ENCODE assay signal across 32 mouse cellular contexts in the genomic region with DNA sequence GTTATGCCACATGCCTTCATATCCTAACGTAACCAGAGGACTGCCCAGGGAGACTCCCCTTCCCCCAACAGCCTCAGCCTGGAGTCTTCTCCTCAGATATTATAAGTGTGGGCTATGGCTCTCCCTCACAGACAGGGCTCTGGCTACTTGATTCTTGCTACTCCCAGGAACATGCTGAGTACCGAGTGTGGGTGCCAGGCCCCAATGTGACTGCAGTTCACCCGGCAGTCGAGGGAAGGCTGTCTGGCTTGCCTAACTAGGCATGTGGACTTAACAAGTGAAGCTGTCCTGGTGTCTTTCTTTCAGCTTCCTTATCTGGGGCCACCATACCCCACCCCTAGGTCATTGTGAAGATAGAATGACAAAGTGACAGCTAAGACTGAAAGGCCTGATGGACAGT. TPM values are rescaled to one million over a fixed set of nuclear protein-coding genes. Genes with fewer than 3 reads are reported as not detected.
"Had no signal": no experiment of that assay in that cellular context is flagged by ENCODE, and none has a peak within 500 bp of the region (broad histone marks: within the 10 kb centered on the region; RNA-seq: fewer than 3 reads in every experiment).

No protein-coding gene starts in this region.

- H3K4me3 ChIP-seq: kidney, embryonic 15.5 days; left cerebral cortex, adult 2 months; midbrain, embryonic 12.5 days; neural tube, embryonic 12.5 days; neural tube, embryonic 15.5 days had no signal

- H3K9ac ChIP-seq: kidney, embryonic 15.5 days; liver, embryonic 14.5 days; midbrain, embryonic 12.5 days; neural tube, embryonic 12.5 days; neural tube, embryonic 15.5 days had no signal

- H3K27me3 ChIP-seq: neural tube, embryonic 12.5 days had no signal

- H3K4me2 ChIP-seq: kidney, embryonic 15.5 days; liver, embryonic 11.5 days; midbrain, embryonic 12.5 days; neural tube, embryonic 12.5 days; neural tube, embryonic 15.5 days had no signal

- H3K27ac ChIP-seq: kidney, embryonic 15.5 days; left cerebral cortex, adult 2 months; liver, embryonic 14.5 days; midbrain, embryonic 12.5 days; neural tube, embryonic 12.5 days; neural tube, embryonic 15.5 days; stomach, postnatal 0 days had no signal

- H3K9me3 ChIP-seq: kidney, embryonic 15.5 days; midbrain, embryonic 12.5 days; neural tube, embryonic 12.5 days; neural tube, embryonic 15.5 days had no signal

- DNase-seq: kidney, adult 11 months; kidney, adult 8-10 months; kidney, postnatal 10 days; kidney, postnatal 36 days; lung, adult 2 months; lung, postnatal 14 days; lung, postnatal 4 days; right cerebral cortex, adult 18-20 months; right cerebral cortex, postnatal 14 days; right cerebral cortex, postnatal 4 days; thymus, adult 2 months; thymus, postnatal 25 days had no signal

RNA-seq across cellular contexts. Expression of a gene that starts 5.0 kb away (rescaled TPM):
- total RNA-seq: left cerebral cortex, adult 2 months; left cerebral cortex, postnatal 10 days; left cerebral cortex, postnatal 36 days had no signal
- polyA plus RNA-seq: limb, embryonic 11.5 days; liver, embryonic 11.5 days; lung, adult 2 months; lung, embryonic 16.5 days; midbrain, embryonic 12.5 days; neural tube, embryonic 12.5 days; stomach, embryonic 14.5 days had no signal

RNA-seq across cellular contexts. Expression of a gene that starts 26.1 kb away (rescaled TPM):
- total RNA-seq: layer of hippocampus, postnatal 10 days; layer of hippocampus, postnatal 36 days; left cerebral cortex, adult 2 months; left cerebral cortex, postnatal 10 days; left cerebral cortex, postnatal 36 days; megakaryocyte progenitor cell, adult 5-6 weeks; megakaryocyte-erythroid progenitor cell, adult 5-6 weeks had no signal
- polyA plus RNA-seq: kidney, embryonic 15.5 days; limb, embryonic 11.5 days; limb, embryonic 14.5 days; liver, embryonic 11.5 days; liver, embryonic 14.5 days; lung, adult 2 months; lung, embryonic 16.5 days; neural tube, embryonic 12.5 days; neural tube, embryonic 15.5 days; stomach, embryonic 14.5 days; stomach, postnatal 0 days; urinary bladder, adult 2 months had no signal

RNA-seq across cellular contexts. Expression of a gene that starts 38.1 kb away (rescaled TPM):
- total RNA-seq: layer of hippocampus, adult 8-10 months; layer of hippocampus, postnatal 10 days; layer of hippocampus, postnatal 36 days; left cerebral cortex, adult 2 months; left cerebral cortex, postnatal 10 days; left cerebral cortex, postnatal 36 days; megakaryocyte progenitor cell, adult 5-6 weeks; megakaryocyte-erythroid progenitor cell, adult 5-6 weeks had no signal
- polyA plus RNA-seq: kidney, embryonic 15.5 days; limb, embryonic 11.5 days; limb, embryonic 14.5 days; liver, embryonic 11.5 days; liver, embryonic 14.5 days; lung, adult 2 months; lung, embryonic 16.5 days; midbrain, embryonic 12.5 days; neural tube, embryonic 12.5 days; neural tube, embryonic 15.5 days; stomach, embryonic 14.5 days; stomach, postnatal 0 days; urinary bladder, adult 2 months had no signal

RNA-seq across cellular contexts. Expression of a gene that starts 49.5 kb away (rescaled TPM):
- total RNA-seq: layer of hippocampus, adult 8-10 months; layer of hippocampus, postnatal 10 days; layer of hippocampus, postnatal 36 days; left cerebral cortex, adult 2 months; left cerebral cortex, postnatal 10 days; left cerebral cortex, postnatal 36 days; megakaryocyte progenitor cell, adult 5-6 weeks; megakaryocyte-erythroid progenitor cell, adult 5-6 weeks had no signal
- polyA plus RNA-seq: kidney, embryonic 15.5 days; limb, embryonic 11.5 days; limb, embryonic 14.5 days; liver, embryonic 11.5 days; liver, embryonic 14.5 days; lung, adult 2 months; lung, embryonic 16.5 days; midbrain, embryonic 12.5 days; neural tube, embryonic 12.5 days; neural tube, embryonic 15.5 days; stomach, embryonic 14.5 days; stomach, postnatal 0 days; urinary bladder, adult 2 months had no signal
